Mouse (Mus musculus): Measurements from ENCODE around the gene Cnot8. TPM values are rescaled to one million over a fixed set of nuclear protein-coding genes. Genes with fewer than 3 reads are reported as not detected.

Cnot8 gene
- total RNA-seq, 1 experiment from 2014 or later: 45.4 TPM

DNA sequence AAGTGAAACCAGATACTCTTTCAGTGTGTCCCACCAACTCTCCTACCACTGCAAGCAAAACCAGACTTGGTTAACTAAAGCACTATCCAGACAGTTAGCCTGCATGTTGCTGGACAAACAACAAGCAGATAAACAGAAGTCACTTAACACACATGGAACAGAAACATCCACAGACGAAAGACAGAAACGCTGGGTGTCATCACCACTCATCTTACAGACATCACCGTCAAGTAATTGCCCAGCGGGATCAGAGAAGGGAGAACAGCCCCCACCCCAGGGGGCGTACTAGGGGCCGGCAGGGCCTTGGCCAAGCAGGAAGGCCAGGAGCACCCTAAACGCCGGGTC lies 63.8 kb downstream of the Cnot8 start:
- no peak for DNase-seq

Other genes with a start within 250 kb of the Cnot8 start
- 95.5 and 95.9 TPM in 2 replicates for gene Larp1, start 95.1 kb upstream of the Cnot8 start, total RNA-seq (2021)
- gene Gm12248, start 11.0 kb upstream of the Cnot8 start, total RNA-seq (2021): 0.26 and 0.30 TPM in 2 replicates
- gene Gemin5, start 64.4 kb downstream of the Cnot8 start, total RNA-seq (2021): 20.2 and 23.4 TPM in 2 replicates
- 74.6 and 77.2 TPM in 2 replicates for gene Mrpl22, start 67.5 kb downstream of the Cnot8 start, total RNA-seq (2021)
- 8.5 and 8.9 TPM in 2 replicates for gene Igtp, start 95.4 kb downstream of the Cnot8 start, total RNA-seq (2021)
- 7.1 and 9.2 TPM in 2 replicates for gene Irgm2, start 95.5 kb downstream of the Cnot8 start, total RNA-seq (2021)
- gene 4930438A08Rik, start 170.6 kb downstream of the Cnot8 start, total RNA-seq (2021): not detected in 2 replicates
- 9.1 and 9.3 TPM in 2 replicates for gene Zfp692, start 202.9 kb downstream of the Cnot8 start, total RNA-seq (2021)
- gene Zfp672, start 226.2 kb downstream of the Cnot8 start, total RNA-seq (2021): 56.7 and 59.3 TPM in 2 replicates
- 38.5 and 47.5 TPM in 2 replicates for gene Sh3bp5l, start 226.6 kb downstream of the Cnot8 start, total RNA-seq (2021)